Mouse (Mus musculus) kidney, embryonic 15.5 days (tissue): ENCODE data around the gene Slc29a1. TPM values are rescaled to one million over a fixed set of nuclear protein-coding genes. Genes with fewer than 3 reads are reported as not detected.
A peak's percentile ranks its signal among the peaks of the same experiment; 100 is the strongest.

Source experiments
- ATAC-seq: fragments of 200-750 bp; cut with Nextera tagmentation; replicated peaks from 2 replicates; pipeline ENCODE4 v1.8.0; 2017; ENCODE audit warnings: moderate TSS enrichment; ENCODE audit not compliant: low FRiP score
- H3K27ac ChIP-seq: fragments of 300-500 bp; sonication (generic); 2 replicates; pipeline ENCODE4 v1.5.1; 2015; ENCODE audit warnings: mild to moderate bottlenecking, inconsistent platforms
- H3K27me3 ChIP-seq: fragments of 300-500 bp; sonication (generic); 2 replicates; pipeline ENCODE4 v1.6.1; 2015; ENCODE audit warnings: inconsistent platforms
- H3K36me3 ChIP-seq: fragments of 300-500 bp; sonication (generic); 2 replicates; pipeline ENCODE4 v1.6.1; 2015; ENCODE audit warnings: inconsistent platforms
- H3K4me1 ChIP-seq: fragments of 300-500 bp; sonication (generic); 2 replicates; pipeline ENCODE4 v1.6.1; 2015; ENCODE audit warnings: inconsistent platforms
- H3K4me2 ChIP-seq: fragments of 300-500 bp; sonication (generic); 2 replicates; pipeline ENCODE4 v1.6.1; 2015; ENCODE audit warnings: moderate library complexity, mild to moderate bottlenecking, inconsistent platforms
- H3K4me3 ChIP-seq: fragments of 300-500 bp; sonication (generic); replicated peaks from 2 replicates; pipeline ENCODE4 v1.5.1; 2015; ENCODE audit warnings: mild to moderate bottlenecking, inconsistent platforms
- H3K9ac ChIP-seq: fragments of 300-500 bp; sonication (generic); 2 replicates; pipeline ENCODE4 v1.6.1; 2015; ENCODE audit warnings: mild to moderate bottlenecking, inconsistent platforms
- H3K9me3 ChIP-seq: fragments of 300-500 bp; sonication (generic); replicated peaks from 2 replicates; pipeline ENCODE4 v1.6.1; 2016; ENCODE audit warnings: inconsistent platforms
- WGBS: fragments of 180-500 bp; shearing (Covaris S2); methylation state at CpG from one replicate; pipeline ENCODE4 v1.1.7; 2015; ENCODE audit warnings: mixed read lengths; 5-methylcytosine and 5-hydroxymethylcytosine counted together
- polyA plus RNA-seq: library from polyadenylated mRNA; unstranded; fragments of >200 nt; fragmentation: Nextera tagmentation; extraction: Ambion mirVana; gene quantifications from 2 replicates; pipeline ENCODE4 v1.2.1, GENCODE M21; 2015

The Slc29a1 gene
- polyA plus RNA-seq, 1 experiment from 2014 or later, result 102 TPM

DNA sequence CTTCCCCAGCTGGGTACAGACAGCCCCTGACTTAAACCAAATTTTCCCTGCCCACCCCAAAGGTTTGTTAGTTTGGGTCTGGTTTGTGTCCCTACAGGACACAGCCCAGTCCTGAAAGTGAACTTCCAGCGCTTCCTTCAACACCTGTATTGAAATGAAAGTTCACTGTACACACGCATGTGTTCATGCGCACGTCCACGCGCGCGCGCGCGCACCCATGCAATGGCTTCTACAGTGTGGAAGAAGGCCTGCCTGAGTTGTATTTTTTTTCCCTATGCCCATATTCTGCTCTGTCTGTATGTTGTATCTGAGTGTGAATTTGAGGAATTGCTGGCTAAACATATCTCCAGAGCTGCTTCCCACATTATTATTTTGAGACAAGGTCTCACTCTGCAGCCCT, 34.3 kb downstream of the Slc29a1 start:
- peaks cover 60% of the 10 kb centered on the region for H3K4me1 ChIP-seq
- H3K9ac ChIP-seq, result peak overlapping the region; percentile 95
- H3K27me3 ChIP-seq, result no peaks in the 10 kb centered on the region
- H3K4me3 ChIP-seq, result peak overlapping the region; percentile 97
- peaks cover 48% of the 10 kb centered on the region for H3K36me3 ChIP-seq
- H3K4me2 ChIP-seq, result peak overlapping the region; percentile 70
- 94% methylated on average over 11 of the region's 11 CpGs for WGBS
- H3K27ac ChIP-seq, result peak overlapping the region; percentile 95; the same call in 1 of the 2 replicates
- ATAC-seq, result no peak
- no peaks in the 10 kb centered on the region for H3K9me3 ChIP-seq

DNA sequence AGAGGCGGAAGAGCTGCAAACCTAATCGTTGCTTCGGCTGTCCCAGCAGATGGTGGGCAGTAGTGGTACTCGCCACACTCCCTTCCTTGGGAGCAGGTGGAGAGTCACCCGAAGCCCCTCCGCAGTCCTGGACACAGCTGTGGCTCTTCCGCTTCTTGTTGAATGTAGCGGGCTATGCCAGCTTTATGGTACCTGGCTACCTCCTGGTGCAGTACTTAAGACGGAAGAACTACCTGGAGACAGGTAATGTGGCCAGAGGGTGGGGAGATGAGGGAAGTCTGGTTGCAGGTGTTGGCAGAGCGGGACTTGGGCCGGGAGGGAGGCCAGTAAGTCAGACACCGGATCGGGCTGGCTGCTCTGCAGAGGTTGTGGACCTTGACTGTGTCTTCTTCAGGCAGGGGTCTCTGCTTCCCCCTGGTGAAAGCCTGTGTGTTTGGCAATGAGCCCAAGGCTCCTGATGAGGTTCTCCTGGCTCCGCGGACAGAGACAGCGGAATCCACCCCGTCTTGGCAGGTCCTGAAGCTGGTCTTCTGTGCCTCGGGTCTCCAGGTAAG, 34.8 kb downstream of the Slc29a1 start:
- Histone ChIP-seq H3K36me3 (peaks cover 43% of the 10 kb centered on the region), H3K9ac (peak overlapping the region; percentile 95), H3K9me3 (no peaks in the 10 kb centered on the region), H3K4me2 (peak overlapping the region; percentile 70), H3K4me1 (peaks cover 55% of the 10 kb centered on the region), H3K27me3 (no peaks in the 10 kb centered on the region), H3K27ac (peak overlapping the region; percentile 95), H3K4me3 (peak overlapping the region; percentile 97)
- 9% methylated on average over 18 of the region's 18 CpGs for WGBS
- peak; percentile 6; the same call in 1 of the 2 replicates for ATAC-seq

DNA sequence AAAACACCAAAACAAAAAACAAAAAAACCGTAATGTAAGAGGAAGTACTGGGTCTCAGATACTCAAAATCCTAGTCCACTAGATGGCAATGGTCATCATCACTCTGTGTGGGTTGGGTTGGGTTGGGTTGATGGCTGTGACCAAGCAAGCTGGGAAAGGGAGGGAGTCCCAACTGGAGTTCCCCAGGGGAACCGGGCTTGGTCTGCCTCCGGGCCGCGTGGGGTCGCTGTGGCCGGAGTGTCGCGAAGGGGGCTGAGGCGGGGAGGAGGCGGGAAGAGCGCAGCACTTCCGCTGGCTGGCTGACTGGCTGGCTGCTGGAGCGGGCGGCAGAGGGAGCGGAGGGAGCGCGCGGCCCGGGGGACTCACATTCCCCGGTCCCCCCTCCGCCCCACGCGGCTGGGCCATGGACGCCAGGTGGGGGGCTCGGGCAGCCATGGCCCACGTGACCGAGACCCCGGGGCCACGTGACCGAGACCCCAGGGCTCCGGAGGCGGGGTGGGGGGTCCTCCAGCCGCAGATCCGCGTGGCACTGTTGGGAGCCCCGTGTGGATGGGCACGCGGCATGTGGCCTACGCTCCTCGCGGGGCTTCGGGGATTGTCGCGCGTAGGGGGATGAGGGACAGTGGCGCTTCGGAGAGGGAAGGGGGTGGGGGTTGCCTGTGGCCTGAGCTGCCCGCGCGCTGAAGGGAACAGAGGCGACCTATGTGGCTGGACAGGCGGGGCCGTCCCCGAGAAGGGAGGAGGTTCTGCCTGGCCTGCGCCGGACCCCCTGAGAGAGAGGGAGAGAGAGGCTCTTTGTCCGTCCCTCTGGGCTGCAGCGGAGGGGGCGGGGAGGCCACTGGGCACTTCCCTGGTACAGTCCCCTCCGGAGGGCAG, 35.5 kb downstream of the Slc29a1 start, which contains the start of gene Slc35b2:
Gene Slc35b2 (plus strand): TSS at position 220 of the 876 bp plus-strand sequence.
- H3K9ac ChIP-seq, result peak within 1 kb of the TSS; percentile 95
- peak within 1 kb of the TSS; percentile 95 for H3K27ac ChIP-seq
- H3K4me3 ChIP-seq, result peak within 1 kb of the TSS; percentile 97
- peaks cover 36% of the 10 kb centered on the region for H3K36me3 ChIP-seq
- H3K9me3 ChIP-seq, result no peaks in the 10 kb centered on the region
- H3K4me2 ChIP-seq, result peak within 1 kb of the TSS; percentile 70
- no peaks in the 10 kb centered on the region for H3K27me3 ChIP-seq
- peak; percentile 89 for ATAC-seq
- WGBS, result under 1% methylated on average over 55 of the region's 61 CpGs
- H3K4me1 ChIP-seq, result peaks cover 48% of the 10 kb centered on the region

DNA sequence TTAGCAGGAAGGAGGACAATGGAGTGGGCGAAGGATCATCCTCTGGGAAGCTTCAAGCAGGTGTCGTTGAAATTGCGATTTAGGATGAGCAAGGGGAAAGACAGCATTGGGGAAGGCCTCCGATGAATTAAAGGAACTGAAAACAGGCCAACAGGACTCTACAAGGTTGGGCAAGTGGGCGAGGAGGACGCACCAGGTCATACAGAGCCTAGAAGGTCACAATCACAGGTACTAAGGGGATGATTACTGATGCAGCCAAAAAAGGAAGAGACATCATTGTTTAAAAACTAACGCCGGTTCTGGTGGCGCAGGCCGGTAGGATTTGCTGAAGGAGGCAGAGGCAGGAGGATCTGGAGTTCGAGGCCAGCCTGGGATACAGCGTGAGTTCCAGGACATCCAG, 36.2 kb downstream of the Slc29a1 start:
- H3K9ac ChIP-seq, result no peak overlapping the region
- peak overlapping the region; percentile 70 for H3K4me2 ChIP-seq
- H3K9me3 ChIP-seq, result no peaks in the 10 kb centered on the region
- WGBS, result 76% methylated on average over 12 of the region's 12 CpGs
- ATAC-seq, result no peak
- peaks cover 29% of the 10 kb centered on the region for H3K36me3 ChIP-seq
- peak overlapping the region; percentile 97; the same call in 1 of the 2 replicates for H3K4me3 ChIP-seq
- peaks cover 45% of the 10 kb centered on the region for H3K4me1 ChIP-seq
- H3K27ac ChIP-seq, result no peak overlapping the region
- no peaks in the 10 kb centered on the region for H3K27me3 ChIP-seq

DNA sequence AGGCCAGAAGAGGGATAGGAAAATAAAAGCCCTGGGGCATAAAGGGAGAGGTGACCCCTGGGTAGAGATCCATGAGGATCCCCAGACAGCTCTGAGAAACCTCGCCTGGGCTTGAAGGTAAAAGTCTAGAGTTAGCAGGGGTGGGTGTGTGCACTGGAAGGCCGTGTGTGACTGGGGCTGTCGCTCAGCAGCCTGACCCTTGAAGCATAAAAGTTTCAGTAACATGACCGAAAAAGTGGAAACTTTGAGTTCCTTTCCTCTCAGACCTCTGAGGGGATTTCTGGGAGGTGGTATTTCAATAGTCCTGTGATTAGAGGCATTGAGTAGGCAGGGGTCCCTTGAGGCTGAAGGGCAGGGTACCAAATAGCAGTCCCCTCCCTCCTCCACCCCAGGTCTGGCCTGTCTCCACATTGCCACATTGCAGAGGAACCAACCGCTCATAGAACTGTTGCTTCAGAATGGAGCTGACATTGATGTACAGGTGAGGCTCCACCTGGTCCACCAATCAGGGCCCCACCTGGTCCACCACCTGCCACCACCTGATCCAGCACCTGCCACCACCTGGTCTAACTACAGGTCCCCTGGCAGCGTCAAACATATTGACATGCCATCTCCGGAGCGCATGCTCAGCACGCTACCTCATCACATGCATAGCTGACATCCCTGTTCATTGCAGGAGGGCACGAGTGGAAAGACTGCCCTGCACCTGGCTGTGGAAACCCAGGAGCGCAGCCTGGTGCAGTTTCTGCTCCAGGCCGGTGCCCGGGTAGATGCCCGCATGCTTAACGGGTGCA, 39.5 kb downstream of the Slc29a1 start:
- 86% methylated on average over 15 of the region's 15 CpGs for WGBS
- no peak for ATAC-seq
- Histone ChIP-seq H3K9ac (no peak overlapping the region), H3K27ac (no peak overlapping the region), H3K9me3 (no peaks in the 10 kb centered on the region), H3K27me3 (peaks cover 17% of the 10 kb centered on the region), H3K4me3 (no peak overlapping the region), H3K36me3 (no peaks in the 10 kb centered on the region), H3K4me2 (no peak overlapping the region), H3K4me1 (peaks cover 46% of the 10 kb centered on the region)

DNA sequence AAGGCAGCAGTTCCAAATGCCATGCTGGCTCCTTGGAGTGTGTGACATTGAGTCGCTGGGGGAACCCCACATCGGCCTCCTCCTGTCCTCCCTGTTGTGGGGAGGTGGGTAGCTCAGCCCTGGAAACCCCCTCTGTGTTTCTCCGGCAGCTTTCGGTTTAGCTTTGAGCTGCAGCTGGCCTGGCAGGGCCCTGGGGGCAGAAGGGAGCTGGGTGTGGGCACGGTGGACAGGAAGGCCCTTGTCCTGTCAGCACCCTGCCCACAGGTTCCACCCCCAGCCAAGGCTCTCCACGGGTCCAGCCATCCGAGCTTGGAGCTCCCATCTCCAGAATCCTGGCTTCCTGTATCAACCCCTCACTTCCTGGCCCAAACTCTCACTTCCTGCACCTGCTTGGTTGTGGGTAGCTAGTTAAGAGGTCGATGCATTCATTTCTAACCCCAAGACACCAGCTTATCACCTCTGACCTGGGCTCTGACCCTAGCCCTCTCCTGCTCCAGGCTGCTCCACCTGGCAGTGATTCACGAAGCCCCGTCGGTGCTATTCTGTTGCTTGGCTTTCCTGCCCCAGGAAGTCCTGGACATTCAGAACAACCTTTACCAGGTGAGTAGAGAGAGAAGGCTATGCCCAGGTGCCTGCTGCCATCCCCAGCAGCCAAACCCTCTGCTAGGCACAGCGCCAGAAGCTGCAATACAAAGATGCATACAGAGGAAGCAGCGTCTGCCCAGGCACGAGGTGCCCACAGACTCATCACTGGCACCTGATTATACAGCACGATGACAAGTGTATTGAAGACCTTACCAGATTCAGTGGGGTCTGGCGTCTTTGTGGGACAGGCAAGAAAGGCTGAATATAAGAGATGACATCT, 41.2 kb downstream of the Slc29a1 start:
- H3K36me3 ChIP-seq, result no peaks in the 10 kb centered on the region
- H3K4me3 ChIP-seq, result no peak overlapping the region
- WGBS, result 69% methylated on average over 16 of the region's 16 CpGs
- no peak for ATAC-seq
- no peak overlapping the region for H3K9ac ChIP-seq
- no peaks in the 10 kb centered on the region for H3K9me3 ChIP-seq
- no peak overlapping the region for H3K27ac ChIP-seq
- H3K4me1 ChIP-seq, result peaks cover 38% of the 10 kb centered on the region
- peaks cover 27% of the 10 kb centered on the region for H3K27me3 ChIP-seq
- peak overlapping the region; percentile 74; the same call in 1 of the 2 replicates for H3K4me2 ChIP-seq

DNA sequence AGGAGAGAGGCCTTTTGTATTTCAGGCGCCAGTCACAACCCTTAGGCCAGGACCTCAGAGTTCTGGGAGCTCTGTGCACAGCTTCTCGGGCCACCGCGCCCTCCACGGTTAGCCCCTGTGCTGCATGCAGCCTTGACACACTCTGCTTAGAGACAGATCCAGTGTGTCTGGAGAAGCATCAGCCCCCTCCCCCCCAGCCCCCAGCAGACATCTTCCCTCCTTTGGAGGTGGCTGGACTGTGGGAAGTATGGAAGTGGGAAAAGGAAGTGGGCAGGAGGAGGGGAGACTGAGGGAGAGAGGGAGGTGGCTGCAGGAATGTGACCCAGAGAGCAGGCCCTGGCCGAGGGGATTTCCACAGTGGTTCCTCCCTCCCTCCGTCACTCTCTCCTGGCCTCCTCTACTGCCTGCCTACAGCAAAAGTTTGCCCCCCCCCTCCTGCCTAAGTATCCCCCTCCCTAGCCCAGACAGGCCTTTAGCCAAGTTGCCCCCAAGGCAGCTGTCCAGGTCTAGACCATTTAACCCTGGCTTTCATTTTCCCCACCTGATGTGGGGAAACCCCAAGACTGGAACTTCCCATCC, 42.1 kb downstream of the Slc29a1 start:
- H3K27ac ChIP-seq, result no peak overlapping the region
- H3K4me1 ChIP-seq, result peaks cover 30% of the 10 kb centered on the region
- no peak for ATAC-seq
- peak overlapping the region; percentile 74 for H3K4me2 ChIP-seq
- H3K27me3 ChIP-seq, result peaks cover 32% of the 10 kb centered on the region
- no peaks in the 10 kb centered on the region for H3K9me3 ChIP-seq
- H3K36me3 ChIP-seq, result no peaks in the 10 kb centered on the region
- H3K4me3 ChIP-seq, result peak overlapping the region; percentile 59; the same call in 1 of the 2 replicates
- WGBS, result 61% methylated on average over 6 of the region's 7 CpGs
- 0 out of 2 replicates have a peak overlapping the region, but pooled peaks have one; percentile 21 for H3K9ac ChIP-seq

DNA sequence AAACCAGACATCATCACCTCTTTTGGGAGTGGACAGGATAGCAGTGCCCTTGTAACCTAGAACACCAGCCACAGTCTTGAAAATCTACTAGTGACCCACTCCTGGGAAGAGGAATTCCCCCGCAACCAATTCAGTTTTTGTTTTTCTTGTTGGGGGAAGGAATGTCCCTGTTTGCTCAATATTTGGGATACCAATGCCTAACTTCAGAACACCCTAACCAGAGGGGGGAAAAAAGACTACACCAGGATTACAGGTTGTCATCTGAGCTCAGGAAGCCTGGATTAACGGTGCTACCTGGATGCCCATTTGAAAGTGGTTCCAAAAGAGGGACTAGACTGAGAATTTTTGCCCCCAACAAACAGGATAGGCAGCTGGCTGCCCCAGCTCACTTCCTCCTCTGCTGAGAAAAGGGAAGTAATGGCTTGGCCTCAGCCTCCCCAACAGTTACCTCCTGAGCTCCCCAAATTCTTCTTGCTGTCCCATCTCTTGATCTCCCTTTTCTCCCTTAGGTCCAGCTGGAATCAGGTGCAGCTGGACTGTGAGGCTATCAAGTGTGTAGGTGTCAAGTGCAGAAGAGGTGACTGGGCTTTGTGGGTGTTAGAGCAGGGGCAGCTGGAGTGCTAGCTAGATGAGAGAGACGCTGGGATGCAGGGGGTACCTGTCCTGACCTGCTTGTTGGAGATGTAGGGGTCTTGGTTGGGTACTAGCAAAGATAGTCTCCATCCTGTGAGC, 42.7 kb downstream of the Slc29a1 start:
- no peaks in the 10 kb centered on the region for H3K36me3 ChIP-seq
- peak overlapping the region; percentile 49; the same call in 1 of the 2 replicates for H3K9ac ChIP-seq
- H3K4me3 ChIP-seq, result peak overlapping the region; percentile 59
- peak overlapping the region; percentile 74 for H3K4me2 ChIP-seq
- H3K4me1 ChIP-seq, result peaks cover 33% of the 10 kb centered on the region
- H3K27ac ChIP-seq, result no peak overlapping the region
- 69% methylated on average over 3 of the region's 3 CpGs for WGBS
- H3K27me3 ChIP-seq, result peaks cover 32% of the 10 kb centered on the region
- H3K9me3 ChIP-seq, result no peaks in the 10 kb centered on the region
- no peak for ATAC-seq

DNA sequence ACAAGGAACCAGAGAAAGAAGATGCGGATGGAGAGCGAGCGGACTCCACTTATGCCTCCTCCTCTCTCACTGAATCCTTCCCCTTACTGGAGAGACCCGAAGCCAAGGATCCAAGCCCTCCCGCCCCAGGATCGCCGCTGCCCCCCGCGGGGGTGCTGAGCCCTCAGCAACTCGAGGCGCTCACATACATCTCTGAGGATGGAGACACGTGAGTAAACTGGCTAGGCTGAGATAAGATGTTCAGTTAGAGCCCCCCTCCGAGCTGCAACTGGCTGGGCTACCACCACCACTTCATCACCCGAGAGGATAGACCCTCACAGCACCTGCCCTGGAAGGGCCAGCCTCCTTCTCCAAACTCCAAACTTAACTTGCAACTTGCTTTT, 43.3 kb downstream of the Slc29a1 start:
- Histone ChIP-seq H3K9ac (peak overlapping the region; percentile 49), H3K36me3 (no peaks in the 10 kb centered on the region), H3K9me3 (no peaks in the 10 kb centered on the region), H3K27ac (no peak overlapping the region), H3K4me2 (peak overlapping the region; percentile 74), H3K4me1 (peaks cover 33% of the 10 kb centered on the region), H3K4me3 (peak overlapping the region; percentile 59), H3K27me3 (peaks cover 37% of the 10 kb centered on the region)
- no peak for ATAC-seq
- WGBS, result 4% methylated on average over 14 of the region's 14 CpGs

DNA sequence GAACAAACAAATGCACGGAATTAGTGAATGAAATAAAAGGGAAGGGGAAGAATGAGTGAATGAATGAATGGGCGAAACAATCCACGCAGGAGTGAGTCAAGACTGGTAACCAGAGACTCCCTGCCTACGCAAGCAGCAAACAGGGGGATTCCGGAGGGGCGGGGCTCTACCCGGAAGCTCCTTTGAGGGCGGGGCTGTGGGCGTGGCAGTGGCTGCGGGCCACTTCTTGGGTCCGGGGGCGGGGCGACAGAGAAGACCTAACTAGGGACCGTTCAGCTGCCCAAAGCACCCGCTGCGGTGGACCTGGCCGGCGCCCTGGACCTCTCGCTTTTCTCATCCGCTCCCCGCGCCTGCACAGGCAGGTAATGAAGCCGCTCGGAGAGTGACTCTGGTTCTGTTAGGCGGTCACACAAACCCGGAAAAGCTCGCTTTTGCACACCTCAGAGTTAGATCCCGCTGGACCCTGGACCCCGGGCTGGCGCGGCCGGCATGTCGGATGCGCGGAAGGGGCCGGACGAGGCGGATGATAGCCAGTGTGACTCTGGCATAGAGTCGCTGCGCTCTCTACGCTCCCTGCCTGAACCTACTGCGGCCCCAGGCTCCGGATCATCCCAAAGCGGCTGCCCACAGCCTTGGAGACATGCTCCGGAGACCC, 43.8 kb downstream of the Slc29a1 start, which contains the start of gene Nfkbie:
Gene Nfkbie (plus strand): TSS at position 252 of the 655 bp plus-strand sequence.
- H3K4me3 ChIP-seq, result peak within 1 kb of the TSS; percentile 59
- peak within 1 kb of the TSS; percentile 49 for H3K9ac ChIP-seq
- peaks cover 33% of the 10 kb centered on the region for H3K4me1 ChIP-seq
- WGBS, result under 1% methylated on average over 45 of the region's 45 CpGs
- H3K36me3 ChIP-seq, result no peaks in the 10 kb centered on the region
- peaks cover 42% of the 10 kb centered on the region for H3K27me3 ChIP-seq
- no peak within 1 kb of the TSS for H3K27ac ChIP-seq
- peak; percentile 85 for ATAC-seq
- H3K4me2 ChIP-seq, result peak within 1 kb of the TSS; percentile 74
- H3K9me3 ChIP-seq, result no peaks in the 10 kb centered on the region
